Mouse (Mus musculus) ES-Bruce4 (cell line): ENCODE measurements around the gene Serhl.

Experiments
- CTCF ChIP-seq: IDR thresholded peaks from one replicate; pipeline ENCODE4 v1.8.1; 2011; ENCODE audit warnings: low read depth, low read length
- EP300 ChIP-seq: IDR thresholded peaks from 2 replicates; pipeline ENCODE4 v1.6.1; 2011; ENCODE audit warnings: low read depth, low read length; ENCODE audit not compliant: insufficient read depth
- POLR2A ChIP-seq: IDR thresholded peaks from one replicate; pipeline ENCODE4 v1.8.1; 2011; ENCODE audit warnings: low read length; ENCODE audit not compliant: insufficient read depth

GRCm38 (mm10) chr15:83150073-83150442, 60.8 kb downstream of the Serhl start:
- no peak for TF ChIP-seq POLR2A
- TF ChIP-seq EP300: no peak
- TF ChIP-seq CTCF: no peak
